Mouse (Mus musculus) heart, embryonic 14.5 days (tissue): ENCODE data around the gene Cdh23. TPM values are rescaled to one million over a fixed set of nuclear protein-coding genes. Genes with fewer than 3 reads are reported as not detected.

Experiments
- ATAC-seq: fragments of 200-750 bp; cut with Nextera tagmentation; 2 replicates; pipeline ENCODE4 v1.8.0; 2017; ENCODE audit warnings: low read depth, moderate TSS enrichment; ENCODE audit not compliant: insufficient number of reproducible peaks, insufficient read depth, low FRiP score
- H3K27ac ChIP-seq, 2 experiments: fragments of 200-500 bp in 1 of 2; fragments of 300-500 bp in 1 of 2; sonication (generic) in 1 of 2; replicated peaks in 1 of 2; 2 replicates each; pipeline ENCODE4 v1.5.1; 2012 to 2014; ENCODE audit warnings: low read depth in 2 of 2, low read length in 2 of 2, control low read depth in 1 of 2, mild to moderate bottlenecking in 1 of 2, mixed read lengths in 1 of 2; ENCODE audit not compliant: control insufficient read depth in 1 of 2, insufficient read depth in 1 of 2
- H3K27me3 ChIP-seq: fragments of 300-500 bp; sonication (generic); 2 replicates; pipeline ENCODE4 v1.6.1; 2014; ENCODE audit warnings: mild to moderate bottlenecking, low read length, control low read depth; ENCODE audit not compliant: control insufficient read depth, insufficient read depth
- H3K36me3 ChIP-seq: fragments of 300-500 bp; sonication (generic); 2 replicates; pipeline ENCODE4 v1.6.1; 2014; ENCODE audit warnings: mild to moderate bottlenecking, control low read depth, low read length, mixed read lengths; ENCODE audit not compliant: control insufficient read depth, insufficient read depth
- H3K4me1 ChIP-seq, 2 experiments: fragments of 200-500 bp in 1 of 2; fragments of 300-500 bp in 1 of 2; sonication (generic) in 1 of 2; 2 replicates each; pipeline ENCODE4 v1.6.1; 2012 to 2014; ENCODE audit warnings: low read length in 2 of 2, control low read depth in 1 of 2, mixed read lengths in 1 of 2; ENCODE audit not compliant: control insufficient read depth in 2 of 2, insufficient read depth in 2 of 2
- H3K4me2 ChIP-seq: fragments of 300-500 bp; sonication (generic); 2 replicates; pipeline ENCODE4 v1.6.1; 2014; ENCODE audit warnings: mild to moderate bottlenecking, low read length
- H3K4me3 ChIP-seq, 2 experiments: fragments of 200-500 bp in 1 of 2; fragments of 300-500 bp in 1 of 2; sonication (generic) in 1 of 2; 2 replicates each; pipeline ENCODE4 v1.5.1; 2012 to 2014; ENCODE audit warnings: low read length in 2 of 2, mild to moderate bottlenecking in 2 of 2, control low read depth in 1 of 2, low read depth in 1 of 2, moderate library complexity in 1 of 2; ENCODE audit not compliant: control insufficient read depth in 1 of 2, insufficient read depth in 1 of 2
- H3K9ac ChIP-seq: fragments of 300-500 bp; sonication (generic); 2 replicates; pipeline ENCODE4 v1.6.1; 2014; ENCODE audit warnings: mild to moderate bottlenecking, low read length
- H3K9me3 ChIP-seq: fragments of 300-500 bp; sonication (generic); 2 replicates; pipeline ENCODE4 v1.6.1; 2016; ENCODE audit warnings: low read length, control low read depth; ENCODE audit not compliant: control insufficient read depth
- WGBS: fragments of 180-500 bp; shearing (Covaris S2); extraction: QIAGEN DNeasy Blood & Tissue Kit; methylation state at CpG from one replicate; pipeline ENCODE4 v1.1.7; 2014; 5-methylcytosine and 5-hydroxymethylcytosine counted together
- polyA plus RNA-seq: library from polyadenylated mRNA; unstranded; fragments of >200 nt; fragmentation: Nextera tagmentation; extraction: Ambion mirVana; gene quantifications from 2 replicates; pipeline ENCODE4 v1.2.1, GENCODE M21; 2014

Cdh23 gene
- polyA plus RNA-seq, 1 experiment from 2014 or later, result 0.31 TPM

DNA sequence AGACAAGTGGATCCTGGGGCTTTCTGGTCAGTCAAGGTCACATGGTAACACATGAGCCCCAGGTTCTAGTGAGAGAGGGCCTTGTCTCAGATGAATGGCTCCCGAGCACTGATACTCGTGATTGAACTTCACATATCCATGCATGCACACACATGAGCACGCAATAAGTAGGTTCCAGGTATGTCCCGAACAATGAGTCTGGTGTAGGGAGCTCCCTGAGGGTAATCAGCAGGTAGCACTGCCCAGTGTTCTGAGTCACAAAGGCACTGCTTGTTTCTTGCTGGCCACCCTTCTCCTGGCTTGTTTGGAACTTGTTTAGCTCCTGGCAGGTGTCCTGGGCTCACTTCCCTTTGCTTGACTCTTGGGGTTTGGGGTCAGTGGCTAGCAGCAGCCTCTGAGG is 409.1 kb downstream of the Cdh23 start:
- Histone ChIP-seq H3K4me2 (no peak overlapping the region), H3K27me3 (no peaks in the 10 kb centered on the region), H3K4me3 (no peak overlapping the region), H3K27ac (no peak overlapping the region), H3K9me3 (no peaks in the 10 kb centered on the region), H3K9ac (no peak overlapping the region), H3K4me1 (peaks cover 35 to 65% of the 10 kb centered on the region in 2 experiments), H3K36me3 (peaks cover 17% of the 10 kb centered on the region)
- WGBS, result 82% methylated on average over 4 of the region's 4 CpGs
- ATAC-seq, result no peak

DNA sequence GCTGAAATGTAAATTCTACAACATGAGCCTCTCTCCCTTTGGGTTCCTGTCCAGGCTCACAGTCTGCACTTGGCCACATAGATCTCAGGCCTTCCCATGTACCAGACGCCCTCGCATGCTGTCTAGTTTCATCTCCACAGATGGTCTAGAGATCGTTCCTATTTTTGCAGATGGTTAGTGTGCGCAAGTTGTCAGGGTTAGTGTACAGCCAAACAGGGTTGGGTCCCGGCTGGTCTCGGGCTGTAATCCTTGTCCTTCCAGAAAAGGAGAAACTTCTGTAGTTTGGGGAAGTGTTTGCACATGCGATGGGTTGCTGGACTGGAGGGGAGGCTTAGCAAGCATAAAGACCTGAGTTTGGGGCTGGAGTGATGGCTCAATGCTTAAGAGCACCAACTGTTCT is 409.7 kb downstream of the Cdh23 start:
- H3K27me3 ChIP-seq, result no peaks in the 10 kb centered on the region
- WGBS, result 88% methylated on average over 7 of the region's 7 CpGs
- no peaks in the 10 kb centered on the region for H3K9me3 ChIP-seq
- H3K4me3 ChIP-seq, result no peak overlapping the region
- H3K9ac ChIP-seq, result no peak overlapping the region
- H3K36me3 ChIP-seq, result peaks cover 11% of the 10 kb centered on the region
- no peak overlapping the region for H3K4me2 ChIP-seq
- ATAC-seq, result no peak
- H3K27ac ChIP-seq, result no peak overlapping the region
- H3K4me1 ChIP-seq, result peaks cover 35 to 66% of the 10 kb centered on the region in 2 experiments

- 43% methylated on average over 14 of the region's 14 CpGs for WGBS
- Histone ChIP-seq H3K4me1 (peaks cover 35 to 64% of the 10 kb centered on the region in 2 experiments), H3K27me3 (no peaks in the 10 kb centered on the region), H3K9me3 (no peaks in the 10 kb centered on the region), H3K9ac (no peak overlapping the region), H3K36me3 (0 out of 2 replicates have a peak, but pooled peaks cover 8% of the 10 kb centered on the region), H3K4me2 (peak overlapping the region; percentile 42), H3K4me3 (no peak overlapping the region), H3K27ac (peak overlapping the region in 1 of 2 experiments; percentile 69; a peak in 1 of 4 replicates)
- no peak for ATAC-seq
Observed at GRCm38 (mm10) chr10:60285676-60286372, 410.5 kb downstream of the Cdh23 start.

DNA sequence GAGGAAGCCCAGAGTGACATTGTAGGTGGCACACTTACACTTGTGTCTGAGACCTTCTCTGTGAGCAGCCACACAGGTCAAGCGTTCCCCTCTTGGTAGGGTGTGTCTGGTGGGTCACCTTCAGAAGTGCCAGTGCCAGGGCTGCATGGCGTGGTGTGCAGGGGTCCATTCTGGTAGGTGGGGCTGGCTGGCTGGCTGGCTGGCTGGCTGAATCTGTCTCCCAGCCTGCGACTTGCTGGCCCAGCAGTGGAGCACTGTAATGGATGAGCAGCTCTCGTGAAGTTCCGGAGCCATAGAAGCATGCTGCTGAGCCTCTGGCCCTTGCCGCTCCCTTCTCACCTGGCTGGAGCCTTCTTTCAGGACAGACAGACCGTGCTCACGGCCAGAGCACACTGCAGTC is 411.1 kb downstream of the Cdh23 start:
- H3K4me1 ChIP-seq, result peaks cover 30 to 59% of the 10 kb centered on the region in 2 experiments
- H3K9ac ChIP-seq, result no peak overlapping the region
- H3K27ac ChIP-seq, result peak overlapping the region; percentile 3 to 69; a peak in 3 of 4 replicates
- H3K9me3 ChIP-seq, result no peaks in the 10 kb centered on the region
- H3K36me3 ChIP-seq, result 0 out of 2 replicates have a peak, but pooled peaks cover 8% of the 10 kb centered on the region
- no peak for ATAC-seq
- H3K4me2 ChIP-seq, result peak overlapping the region; percentile 42
- H3K4me3 ChIP-seq, result no peak overlapping the region
- 53% methylated on average over 8 of the region's 8 CpGs for WGBS
- no peaks in the 10 kb centered on the region for H3K27me3 ChIP-seq

DNA sequence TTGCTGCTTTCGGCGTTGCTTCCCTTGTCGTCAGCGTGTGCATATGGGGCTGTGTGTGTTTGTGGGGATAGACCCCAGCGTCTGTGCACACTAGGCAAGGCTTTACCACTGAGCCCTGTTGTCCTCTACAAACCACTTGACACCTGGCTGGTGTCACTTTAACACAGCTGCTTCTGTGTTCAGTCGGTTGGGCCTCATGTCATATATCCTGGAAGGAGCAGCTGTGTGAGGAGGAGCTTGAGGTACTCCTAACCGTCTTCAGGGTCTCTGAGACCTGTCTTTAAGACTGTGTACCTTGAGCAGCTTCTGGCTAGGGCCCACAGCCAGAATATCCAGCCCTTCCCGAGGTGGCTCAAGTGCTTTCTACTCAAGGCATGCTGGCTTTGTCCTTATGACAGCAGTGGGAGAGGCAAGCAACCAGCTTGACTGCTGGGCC is 411.6 kb downstream of the Cdh23 start:
- ATAC-seq, result no peak
- 0 out of 2 replicates have a peak, but pooled peaks cover 8% of the 10 kb centered on the region for H3K36me3 ChIP-seq
- no peaks in the 10 kb centered on the region for H3K27me3 ChIP-seq
- no peak overlapping the region for H3K4me3 ChIP-seq
- H3K9ac ChIP-seq, result no peak overlapping the region; the same call in 1 of the 2 replicates
- WGBS, result 46% methylated on average over 8 of the region's 8 CpGs
- no peak overlapping the region for H3K4me2 ChIP-seq
- H3K9me3 ChIP-seq, result no peaks in the 10 kb centered on the region
- peak overlapping the region; percentile 3 to 69; a peak in 3 of 4 replicates for H3K27ac ChIP-seq
- peaks cover 28 to 59% of the 10 kb centered on the region in 2 experiments for H3K4me1 ChIP-seq

GRCm38 (mm10) chr10:60284248-60284647 is 412.0 kb downstream of the Cdh23 start:
- H3K27me3 ChIP-seq, result no peaks in the 10 kb centered on the region
- H3K4me3 ChIP-seq, result no peak overlapping the region
- H3K36me3 ChIP-seq, result 0 out of 2 replicates have a peak, but pooled peaks cover 8% of the 10 kb centered on the region
- H3K4me1 ChIP-seq, result peaks cover 27 to 59% of the 10 kb centered on the region in 2 experiments
- peak overlapping the region in 1 of 2 experiments; percentile 69; a peak in 2 of 4 replicates for H3K27ac ChIP-seq
- 84% methylated on average over 6 of the region's 6 CpGs for WGBS
- H3K9me3 ChIP-seq, result no peaks in the 10 kb centered on the region
- no peak for ATAC-seq
- H3K4me2 ChIP-seq, result no peak overlapping the region
- H3K9ac ChIP-seq, result no peak overlapping the region; the same call in 1 of the 2 replicates

GRCm38 (mm10) chr10:60282116-60283014 is 413.9 kb downstream of the Cdh23 start:
- Histone ChIP-seq H3K27ac (no peak overlapping the region), H3K4me2 (no peak overlapping the region), H3K4me1 (peaks cover 33 to 64% of the 10 kb centered on the region in 2 experiments)

More at GRCm38 (mm10) chr10:60282116-60283014, 413.9 kb downstream of the Cdh23 start:
- Histone ChIP-seq H3K4me3 (no peak overlapping the region), H3K9ac (peak overlapping the region; percentile 25), H3K36me3 (0 out of 2 replicates have a peak, but pooled peaks cover 8% of the 10 kb centered on the region), H3K27me3 (no peaks in the 10 kb centered on the region), H3K9me3 (no peaks in the 10 kb centered on the region)
- WGBS, result 81% methylated on average over 10 of the region's 10 CpGs
- no peak for ATAC-seq
